Mouse (Mus musculus) limb, embryonic 15.5 days (tissue): ENCODE data around the gene Alg3. TPM values are rescaled to one million over a fixed set of nuclear protein-coding genes. Genes with fewer than 3 reads are reported as not detected.
A peak's percentile ranks its signal among the peaks of the same experiment; 100 is the strongest.

ENCODE experiments used
- ATAC-seq: fragments of 200-750 bp; cut with Nextera tagmentation; 2 replicates; pipeline ENCODE4 v1.8.0; 2017; ENCODE audit warnings: low read depth, moderate TSS enrichment; ENCODE audit not compliant: insufficient number of reproducible peaks, low FRiP score, low TSS enrichment
- H3K27ac ChIP-seq: fragments of 300-500 bp; sonication (generic); 2 replicates; pipeline ENCODE4 v1.5.1; 2015; ENCODE audit warnings: moderate library complexity, mild to moderate bottlenecking, inconsistent platforms
- H3K27me3 ChIP-seq: fragments of 300-500 bp; sonication (generic); 2 replicates; pipeline ENCODE4 v1.6.1; 2015; ENCODE audit warnings: inconsistent platforms
- H3K36me3 ChIP-seq: fragments of 300-500 bp; sonication (generic); 2 replicates; pipeline ENCODE4 v1.6.1; 2015; ENCODE audit warnings: inconsistent platforms
- H3K4me1 ChIP-seq: fragments of 300-500 bp; sonication (generic); 2 replicates; pipeline ENCODE4 v1.6.1; 2015; ENCODE audit warnings: inconsistent platforms
- H3K4me2 ChIP-seq: fragments of 300-500 bp; sonication (generic); 2 replicates; pipeline ENCODE4 v1.6.1; 2015; ENCODE audit warnings: mild to moderate bottlenecking, inconsistent platforms
- H3K4me3 ChIP-seq: fragments of 300-500 bp; sonication (generic); 2 replicates; pipeline ENCODE4 v1.5.1; 2015; ENCODE audit warnings: mild to moderate bottlenecking, inconsistent platforms
- H3K9ac ChIP-seq: fragments of 300-500 bp; sonication (generic); 2 replicates; pipeline ENCODE4 v1.6.1; 2015; ENCODE audit warnings: inconsistent platforms
- H3K9me3 ChIP-seq: fragments of 300-500 bp; sonication (generic); 2 replicates; pipeline ENCODE4 v1.6.1; 2016; ENCODE audit warnings: inconsistent platforms
- WGBS: fragments of 180-500 bp; shearing (Covaris S2); methylation state at CpG from one replicate; pipeline ENCODE4 v1.1.7; 2015; 5-methylcytosine and 5-hydroxymethylcytosine counted together
- polyA plus RNA-seq: library from polyadenylated mRNA; unstranded; fragments of >200 nt; fragmentation: Nextera tagmentation; extraction: Ambion mirVana; gene quantifications from 2 replicates; pipeline ENCODE4 v1.2.1, GENCODE M21; 2015

Gene Alg3
- polyA plus RNA-seq, 1 experiment from 2014 or later, result 33.6 TPM

DNA sequence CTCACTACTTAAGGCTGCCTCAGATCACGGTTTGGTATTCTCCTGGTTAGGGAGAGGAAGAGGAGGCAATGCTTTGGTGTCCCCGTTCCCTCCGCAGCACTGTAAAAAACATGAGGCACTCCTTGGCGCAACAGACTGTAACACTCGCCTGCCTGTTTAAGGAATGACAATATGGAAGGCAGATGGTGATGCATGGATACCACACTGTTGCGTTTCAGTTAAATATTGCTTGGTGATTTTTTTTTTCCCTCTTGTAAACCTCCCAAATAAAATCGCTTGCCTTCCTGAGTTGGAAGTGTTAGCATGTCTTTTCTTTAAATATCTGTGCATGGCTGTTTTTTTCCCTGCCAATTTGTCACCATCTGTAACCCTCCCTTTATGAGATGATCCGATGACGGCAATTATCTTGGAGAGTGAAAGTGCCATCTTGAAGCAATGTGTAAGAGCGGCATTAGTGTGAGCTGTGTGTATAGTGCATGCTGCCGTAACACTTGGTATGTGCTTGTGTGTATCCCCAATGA, 17.4 kb upstream of the Alg3 start:
- Histone ChIP-seq H3K36me3 (peaks cover 2% of the 10 kb centered on the region; the same call in 1 of the 2 replicates), H3K4me1 (peaks cover 14% of the 10 kb centered on the region), H3K27me3 (peaks cover 18% of the 10 kb centered on the region; the same call in 1 of the 2 replicates), H3K27ac (no peak overlapping the region), H3K4me2 (peak overlapping the region; percentile 95; the same call in 1 of the 2 replicates), H3K9ac (no peak overlapping the region), H3K4me3 (peak overlapping the region; percentile 56; the same call in 1 of the 2 replicates), H3K9me3 (no peaks in the 10 kb centered on the region)
- no peak for ATAC-seq
- WGBS, result 31% methylated on average over 11 of the region's 11 CpGs

DNA sequence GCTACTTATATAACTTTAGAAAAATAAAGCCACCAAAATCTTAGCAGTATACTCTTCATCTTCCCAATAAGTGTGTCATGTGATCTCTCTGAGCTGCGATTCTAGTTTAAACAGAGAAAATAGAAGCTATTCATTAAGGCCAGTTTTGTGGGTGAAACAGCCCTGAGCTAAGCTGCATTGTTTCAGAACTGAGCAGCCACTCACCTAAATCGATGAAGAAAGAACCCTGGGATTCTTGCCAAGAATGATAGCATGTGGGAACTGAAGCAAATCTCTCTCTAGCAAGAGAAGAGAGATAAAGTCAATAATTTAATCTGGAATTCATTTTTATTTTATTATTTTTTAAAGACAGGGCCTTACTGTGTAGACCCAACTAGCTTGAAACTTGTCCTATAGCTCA, 11.7 kb upstream of the Alg3 start:
- peaks cover 35% of the 10 kb centered on the region for H3K4me1 ChIP-seq
- H3K27me3 ChIP-seq, result peaks cover 42% of the 10 kb centered on the region
- H3K27ac ChIP-seq, result no peak overlapping the region
- 0 out of 2 replicates have a peak, but pooled peaks cover 3% of the 10 kb centered on the region for H3K36me3 ChIP-seq
- H3K9ac ChIP-seq, result no peak overlapping the region
- no peak overlapping the region for H3K4me3 ChIP-seq
- H3K4me2 ChIP-seq, result no peak overlapping the region
- H3K9me3 ChIP-seq, result no peaks in the 10 kb centered on the region
- no peak for ATAC-seq
- 71% methylated on average over 2 of the region's 2 CpGs for WGBS

DNA sequence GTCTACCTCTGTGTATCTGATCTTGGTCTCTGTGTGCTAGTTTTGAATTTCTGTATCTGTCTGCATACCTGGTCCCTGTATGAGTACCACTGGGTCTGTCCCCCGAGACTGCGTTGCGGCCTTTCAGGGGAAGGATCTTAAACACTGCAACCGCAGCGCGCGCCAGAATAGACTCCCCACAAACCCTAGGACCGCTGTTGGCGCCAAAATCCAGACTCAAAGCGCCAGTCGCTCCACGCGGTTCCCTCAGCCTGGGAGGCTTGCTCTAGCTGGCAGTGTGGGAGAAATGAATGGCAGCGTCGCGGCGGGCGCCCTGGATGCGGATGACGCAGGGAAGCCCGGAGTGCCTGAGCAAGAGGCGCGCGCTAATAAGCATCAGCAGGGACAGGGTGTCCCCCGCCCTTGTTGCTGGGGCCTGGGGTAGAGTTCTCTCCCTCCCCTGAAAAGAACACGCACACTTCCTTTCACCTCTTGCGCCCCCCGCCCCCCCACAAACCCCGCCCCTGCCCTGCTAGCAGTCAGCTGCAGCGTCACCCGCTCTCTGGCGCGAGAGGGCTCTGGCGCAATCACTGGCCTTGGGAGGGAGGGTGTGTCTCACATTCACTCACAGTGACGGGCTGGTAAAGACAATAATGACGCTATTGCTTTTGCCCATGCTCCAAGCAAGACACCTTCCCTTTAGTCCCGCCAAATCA, 10.6 kb upstream of the Alg3 start:
- Histone ChIP-seq H3K4me2 (peak overlapping the region; percentile 100), H3K4me1 (peaks cover 35% of the 10 kb centered on the region), H3K9me3 (no peaks in the 10 kb centered on the region), H3K27ac (peak overlapping the region; percentile 48; the same call in 1 of the 2 replicates), H3K4me3 (peak overlapping the region; percentile 69), H3K9ac (peak overlapping the region; percentile 54; the same call in 1 of the 2 replicates), H3K27me3 (peaks cover 50% of the 10 kb centered on the region), H3K36me3 (peaks cover 7% of the 10 kb centered on the region)
- no peak for ATAC-seq
- WGBS, result under 1% methylated on average over 37 of the region's 37 CpGs

DNA sequence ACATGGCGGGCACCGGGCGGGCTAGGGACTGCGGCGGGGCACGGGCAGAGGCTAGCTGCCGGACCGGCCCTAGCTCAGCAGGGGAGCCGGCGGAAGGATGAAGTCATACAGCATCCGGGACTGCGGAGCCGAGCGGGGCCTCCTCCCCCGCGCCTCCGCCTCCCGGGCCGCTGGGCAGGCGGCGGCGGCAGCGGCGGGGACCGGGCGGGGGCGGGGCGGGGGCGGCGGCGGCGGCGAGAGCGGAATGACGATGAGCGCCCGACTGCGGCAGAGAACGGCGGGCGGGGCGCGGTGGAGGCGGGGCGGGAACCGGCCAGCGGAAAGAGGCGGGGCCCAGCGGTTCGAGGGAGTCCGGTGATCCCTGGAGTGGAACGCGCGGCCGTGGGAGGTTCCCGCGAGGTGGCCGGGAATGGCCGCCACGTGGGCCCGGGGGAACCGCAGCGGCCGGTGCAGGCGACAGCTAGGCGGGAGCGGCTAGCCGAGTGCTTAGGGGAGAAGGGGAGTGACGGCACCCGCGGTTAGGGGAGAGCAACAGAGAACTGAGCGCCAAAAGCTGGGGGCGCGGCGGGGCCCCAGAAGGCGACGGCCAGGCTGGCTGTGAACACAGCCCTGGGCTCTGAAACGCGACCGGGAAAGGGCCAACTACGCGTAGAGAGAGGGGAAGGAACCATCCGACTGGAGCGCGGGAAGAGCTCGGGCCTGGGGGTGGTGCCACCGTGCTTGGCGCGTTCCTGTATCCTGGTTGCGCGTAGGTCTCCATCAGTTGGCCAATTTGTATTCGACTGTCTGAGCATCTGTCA, 9.9 kb upstream of the Alg3 start, which contains the start of gene Camk2n2:
Camk2n2 (minus strand) TSS at position 97 of the 800 bp plus-strand sequence.
- Histone ChIP-seq H3K4me1 (peaks cover 35% of the 10 kb centered on the region), H3K4me3 (peak within 1 kb of the TSS; percentile 69), H3K27me3 (peaks cover 50% of the 10 kb centered on the region), H3K4me2 (peak within 1 kb of the TSS; percentile 100), H3K9me3 (no peaks in the 10 kb centered on the region), H3K27ac (peak within 1 kb of the TSS; percentile 59; the same call in 1 of the 2 replicates), H3K9ac (peak within 1 kb of the TSS; percentile 54), H3K36me3 (peaks cover 7% of the 10 kb centered on the region)
- ATAC-seq, result peak; percentile 45; the same call in 1 of the 2 replicates
- WGBS, result under 1% methylated on average over 71 of the region's 92 CpGs

DNA sequence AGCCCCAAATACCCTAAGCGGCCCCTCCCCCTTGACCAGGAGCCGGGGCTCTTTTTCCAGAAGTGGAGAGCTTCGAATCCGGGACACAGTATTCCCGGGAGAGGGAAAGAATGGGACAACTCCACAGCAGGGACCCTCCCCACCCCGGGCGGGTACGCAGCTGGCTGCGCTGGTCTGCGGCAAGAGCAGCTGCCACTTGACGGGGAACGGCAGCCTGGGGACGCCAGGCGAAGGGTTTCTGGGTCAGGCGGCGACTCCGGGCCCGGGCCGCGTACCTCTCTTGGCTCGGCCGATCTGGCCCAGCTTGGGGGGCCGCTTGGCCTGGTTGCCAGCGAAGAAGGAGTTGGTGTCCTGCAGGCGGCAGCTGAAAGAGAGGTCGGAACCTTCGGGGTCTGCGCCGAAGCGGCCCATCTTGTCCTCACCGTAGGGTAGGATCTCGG, 9.2 kb upstream of the Alg3 start:
- ATAC-seq, result no peak; the same call in 1 of the 2 replicates
- Histone ChIP-seq H3K4me3 (peak overlapping the region; percentile 69), H3K9me3 (no peaks in the 10 kb centered on the region), H3K9ac (peak overlapping the region; percentile 54), H3K27ac (no peak overlapping the region), H3K4me1 (peaks cover 35% of the 10 kb centered on the region), H3K36me3 (peaks cover 7% of the 10 kb centered on the region), H3K27me3 (peaks cover 50% of the 10 kb centered on the region), H3K4me2 (peak overlapping the region; percentile 100)
- 0% methylated on average over 32 of the region's 32 CpGs for WGBS

DNA sequence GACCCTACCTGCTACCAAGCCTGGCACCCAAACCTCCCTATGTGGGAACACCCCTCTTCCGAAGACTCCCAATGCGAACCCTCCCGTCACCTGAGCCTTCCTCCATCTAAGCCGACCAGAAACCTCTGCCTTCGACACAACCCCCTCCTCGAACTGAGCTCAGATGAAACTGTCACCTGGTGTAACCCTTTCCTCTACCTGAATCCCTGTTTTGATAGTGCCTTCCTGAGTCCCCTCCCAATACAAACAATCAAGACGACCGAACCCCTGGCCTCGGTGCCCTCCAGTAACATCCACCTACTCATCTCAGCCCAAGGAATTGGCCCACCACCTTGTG, 8.8 kb upstream of the Alg3 start:
- peaks cover 35% of the 10 kb centered on the region for H3K4me1 ChIP-seq
- WGBS, result under 1% methylated on average over 9 of the region's 9 CpGs
- H3K9ac ChIP-seq, result no peak overlapping the region
- peaks cover 7% of the 10 kb centered on the region for H3K36me3 ChIP-seq
- peak overlapping the region; percentile 100 for H3K4me2 ChIP-seq
- no peaks in the 10 kb centered on the region for H3K9me3 ChIP-seq
- H3K27me3 ChIP-seq, result peaks cover 50% of the 10 kb centered on the region
- H3K27ac ChIP-seq, result no peak overlapping the region
- peak overlapping the region; percentile 69 for H3K4me3 ChIP-seq
- ATAC-seq, result no peak

DNA sequence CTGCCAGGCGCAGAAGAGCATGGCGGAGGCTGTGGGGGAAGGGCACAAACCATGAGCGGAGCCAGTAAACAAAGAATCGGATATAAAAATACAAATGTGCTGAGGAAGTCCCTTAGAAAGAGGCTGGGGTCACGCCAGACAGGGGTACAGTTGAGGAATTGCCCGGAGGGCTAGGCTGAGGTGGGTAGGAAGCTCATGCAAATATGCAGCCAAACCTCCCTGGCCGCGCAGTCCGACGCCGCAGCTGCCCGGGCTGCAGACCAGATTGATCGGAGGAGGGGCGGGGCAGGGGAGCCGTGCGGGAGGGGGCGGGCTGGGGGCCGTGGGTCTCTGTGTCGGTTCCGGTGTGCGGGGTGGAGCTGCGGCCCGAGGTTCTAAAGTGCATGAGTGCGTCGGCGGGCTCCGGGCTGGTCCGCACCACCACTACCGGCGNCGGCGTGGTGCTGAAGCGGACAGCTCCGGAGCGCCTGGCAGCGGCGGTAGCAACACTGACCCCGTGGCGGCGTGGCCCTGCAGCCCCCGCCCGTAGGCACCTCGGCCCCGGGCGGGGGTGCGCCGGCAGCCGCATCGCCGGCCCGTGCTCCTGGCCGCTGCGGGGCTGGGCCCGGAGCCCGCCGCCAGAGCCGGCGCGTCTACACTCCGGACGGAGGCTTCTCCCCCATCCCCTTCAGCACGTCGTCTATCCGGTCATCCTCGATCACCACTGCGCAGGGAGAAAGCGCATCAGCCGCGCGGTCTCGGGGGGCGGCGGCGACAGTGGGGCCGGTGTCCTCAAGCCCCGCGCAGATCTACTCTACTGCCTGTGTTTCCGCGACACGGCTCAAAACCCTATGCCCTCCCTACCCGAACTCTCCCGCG, 8.2 kb upstream of the Alg3 start:
- H3K9me3 ChIP-seq, result no peaks in the 10 kb centered on the region
- no peak; the same call in 1 of the 2 replicates for ATAC-seq
- H3K9ac ChIP-seq, result no peak overlapping the region
- H3K4me2 ChIP-seq, result peak overlapping the region; percentile 100
- H3K27ac ChIP-seq, result no peak overlapping the region
- H3K4me3 ChIP-seq, result peak overlapping the region; percentile 69
- H3K4me1 ChIP-seq, result peaks cover 35% of the 10 kb centered on the region
- H3K27me3 ChIP-seq, result peaks cover 50% of the 10 kb centered on the region
- peaks cover 7% of the 10 kb centered on the region for H3K36me3 ChIP-seq
- WGBS, result 3% methylated on average over 74 of the region's 83 CpGs

DNA sequence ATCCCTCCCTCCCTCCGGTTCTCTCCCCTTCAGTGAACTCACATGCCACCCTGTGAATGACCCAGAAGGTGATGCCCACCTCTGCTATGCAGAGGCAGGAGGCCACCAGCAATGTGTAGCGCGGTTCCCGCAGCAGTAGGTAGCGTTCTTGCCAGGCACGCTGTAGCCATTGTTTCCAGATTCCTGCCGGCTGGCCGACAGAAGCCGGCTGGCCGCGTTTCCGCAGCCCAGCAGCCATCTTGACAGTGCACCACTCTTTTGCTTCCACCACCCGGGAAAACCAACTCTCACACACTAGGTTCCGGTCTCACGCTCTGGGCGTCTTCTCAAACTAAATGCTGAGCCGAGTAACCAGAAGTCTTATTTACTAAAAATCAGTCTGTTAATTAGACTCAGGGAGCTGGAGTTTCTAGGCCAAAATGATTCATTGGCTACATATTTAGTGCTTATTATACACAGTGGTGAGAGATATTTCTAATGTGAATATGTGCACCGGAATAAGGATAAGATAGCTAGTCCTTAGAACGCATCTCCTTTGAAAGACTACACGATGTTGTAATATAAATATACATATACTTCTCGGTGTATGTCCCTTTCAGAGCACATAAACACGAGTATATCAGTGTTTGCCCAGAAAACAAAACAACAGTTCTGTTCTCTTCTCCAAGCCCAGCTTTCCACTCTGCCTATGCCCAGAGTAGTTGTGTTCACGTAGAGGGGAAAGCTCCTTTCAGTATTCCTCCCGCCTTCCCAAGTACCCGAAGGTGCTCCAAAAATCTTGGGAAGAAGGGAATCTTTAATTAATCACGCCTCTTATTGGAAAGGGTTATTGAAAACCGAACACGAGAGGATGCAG, 806 bp downstream of the Alg3 start:
- Histone ChIP-seq H3K27me3 (no peaks in the 10 kb centered on the region), H3K9ac (peak overlapping the region; percentile 61), H3K36me3 (peaks cover 26% of the 10 kb centered on the region), H3K27ac (peak overlapping the region; percentile 85), H3K4me2 (peak overlapping the region; percentile 91), H3K4me1 (peaks cover 9% of the 10 kb centered on the region), H3K4me3 (peak overlapping the region; percentile 58), H3K9me3 (no peaks in the 10 kb centered on the region)
- under 1% methylated on average over 28 of the region's 28 CpGs for WGBS
- ATAC-seq, result no peak; the same call in 1 of the 2 replicates

DNA sequence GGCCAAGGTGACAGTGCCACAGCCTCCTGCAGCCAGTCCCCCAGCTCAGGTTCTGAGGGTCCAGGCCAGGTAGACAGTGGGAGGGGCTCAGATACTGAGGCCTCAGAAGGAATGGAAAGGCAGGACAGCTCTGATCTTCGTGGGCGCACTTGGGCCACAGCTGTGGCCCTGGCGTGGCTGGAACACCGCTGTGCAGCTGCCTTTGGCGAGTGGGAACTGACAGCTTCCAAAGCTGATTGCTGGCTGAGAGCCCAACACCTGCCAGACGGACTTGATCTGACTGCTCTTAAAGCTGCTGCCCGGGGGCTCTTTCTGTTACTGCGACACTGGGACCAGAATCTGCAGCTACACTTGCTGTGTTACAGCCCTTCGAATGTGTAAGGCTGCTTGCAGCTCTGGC, 6.8 kb downstream of the Alg3 start:
- Histone ChIP-seq H3K4me1 (peaks cover 8% of the 10 kb centered on the region), H3K36me3 (peaks cover 40% of the 10 kb centered on the region), H3K27me3 (no peaks in the 10 kb centered on the region), H3K9me3 (no peaks in the 10 kb centered on the region), H3K9ac (no peak overlapping the region), H3K27ac (no peak overlapping the region), H3K4me2 (no peak overlapping the region), H3K4me3 (no peak overlapping the region)
- WGBS, result 44% methylated on average over 9 of the region's 9 CpGs
- ATAC-seq, result no peak

DNA sequence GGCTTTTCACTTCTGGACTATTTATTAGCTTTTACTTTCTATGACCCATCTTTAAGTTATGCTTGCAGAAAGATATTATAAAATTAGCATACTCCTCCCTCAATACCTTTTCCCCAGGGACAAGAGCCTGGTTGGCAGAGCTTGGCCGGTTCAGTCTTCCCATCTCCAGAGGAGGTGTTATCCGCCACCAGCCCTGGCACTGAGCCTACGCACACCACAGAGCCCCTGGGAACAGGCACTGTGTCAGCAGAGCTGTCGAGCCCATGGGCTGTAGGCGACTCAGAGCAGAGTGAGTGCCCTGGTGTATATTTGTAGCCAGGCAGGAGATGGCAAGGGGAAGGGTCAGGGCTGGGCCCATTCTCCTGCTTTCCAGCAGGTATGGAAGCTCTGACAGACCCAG, 11.0 kb downstream of the Alg3 start:
- Histone ChIP-seq H3K36me3 (peaks cover 12% of the 10 kb centered on the region), H3K9ac (no peak overlapping the region), H3K4me2 (no peak overlapping the region), H3K27ac (no peak overlapping the region), H3K4me1 (peaks cover 6% of the 10 kb centered on the region; the same call in 1 of the 2 replicates), H3K27me3 (peaks cover 7% of the 10 kb centered on the region), H3K4me3 (no peak overlapping the region), H3K9me3 (no peaks in the 10 kb centered on the region)
- 78% methylated on average over 5 of the region's 5 CpGs for WGBS
- no peak for ATAC-seq
